Mouse (Mus musculus) E14TG2a.4 (cell line): ENCODE data around the gene Lpp.

Experiments
- H3K27me3 ChIP-seq: 2 replicates; pipeline ENCODE4 v1.6.1; 2014; ENCODE audit warnings: low read length, control low read depth; ENCODE audit not compliant: insufficient read depth
- H3K36me3 ChIP-seq: 2 replicates; pipeline ENCODE4 v1.6.1; 2014; ENCODE audit warnings: low read length, control low read depth; ENCODE audit not compliant: insufficient read depth
- H3K4me1 ChIP-seq: replicated peaks from 2 replicates; pipeline ENCODE4 v1.6.1; 2014; ENCODE audit warnings: low read depth, low read length, control low read depth
- H3K4me3 ChIP-seq: replicated peaks from 2 replicates; pipeline ENCODE4 v1.5.1; 2014; ENCODE audit warnings: mild to moderate bottlenecking, low read length
- H3K9me3 ChIP-seq: 2 replicates; pipeline ENCODE4 v1.6.1; 2014; ENCODE audit warnings: low read length, control low read depth
- CTCF ChIP-seq: conservative IDR thresholded peaks from 2 replicates; pipeline ENCODE4 v1.5.1; 2014; ENCODE audit warnings: low read length
- NANOG ChIP-seq: IDR thresholded peaks from 2 replicates; pipeline ENCODE4 v1.6.1; 2014; ENCODE audit warnings: borderline replicate concordance, low read length, mixed read lengths
- POU5F1 ChIP-seq: IDR thresholded peaks from 2 replicates; pipeline ENCODE4 v1.6.1; 2014; ENCODE audit warnings: low read length, borderline replicate concordance

Lpp gene

GRCm38 (mm10) chr16:24836550-24836949 lies 443.2 kb downstream of the Lpp start:
- no peaks in the 10 kb centered on the region for H3K9me3 ChIP-seq
- H3K4me1 ChIP-seq, result peaks cover 11% of the 10 kb centered on the region
- no peaks in the 10 kb centered on the region for H3K36me3 ChIP-seq
- H3K4me3 ChIP-seq, result no peak overlapping the region
- no peaks in the 10 kb centered on the region for H3K27me3 ChIP-seq
- TF ChIP-seq NANOG, result no peak
- no peak for TF ChIP-seq CTCF
- TF ChIP-seq POU5F1, result no peak

DNA sequence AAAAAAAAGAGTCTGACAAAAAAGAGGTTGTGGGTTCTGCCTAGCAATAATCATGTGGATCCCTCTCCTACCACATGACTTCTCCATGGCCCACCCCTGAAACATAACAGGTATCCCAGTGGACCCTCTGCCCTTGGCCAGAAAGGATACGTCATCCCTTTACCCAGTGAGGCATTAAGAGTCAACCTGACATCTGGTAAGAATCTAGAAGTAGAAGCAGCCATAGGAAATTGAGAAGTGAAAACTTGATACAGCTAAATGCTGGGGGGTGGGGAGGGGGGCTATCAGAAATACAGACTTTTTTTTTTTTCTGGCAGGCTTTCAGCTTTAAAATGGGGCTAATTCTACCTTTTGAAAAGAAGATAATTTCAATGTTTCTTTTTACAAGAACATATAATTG lies 445.7 kb downstream of the Lpp start:
- no peaks in the 10 kb centered on the region for H3K27me3 ChIP-seq
- peaks cover 8% of the 10 kb centered on the region for H3K4me1 ChIP-seq
- H3K4me3 ChIP-seq, result no peak overlapping the region
- H3K9me3 ChIP-seq, result no peaks in the 10 kb centered on the region
- TF ChIP-seq POU5F1, result no peak
- TF ChIP-seq CTCF, result no peak
- no peak for TF ChIP-seq NANOG
- no peaks in the 10 kb centered on the region for H3K36me3 ChIP-seq

- Histone ChIP-seq H3K36me3 (no peaks in the 10 kb centered on the region), H3K4me1 (peaks cover 4% of the 10 kb centered on the region), H3K4me3 (no peak overlapping the region), H3K9me3 (no peaks in the 10 kb centered on the region), H3K27me3 (no peaks in the 10 kb centered on the region)
- TF ChIP-seq POU5F1, result no peak
- TF ChIP-seq NANOG, result no peak
- TF ChIP-seq CTCF, result no peak
These were observed 446.8 kb downstream of the Lpp start for GRCm38 (mm10) chr16:24840073-24840472.

DNA sequence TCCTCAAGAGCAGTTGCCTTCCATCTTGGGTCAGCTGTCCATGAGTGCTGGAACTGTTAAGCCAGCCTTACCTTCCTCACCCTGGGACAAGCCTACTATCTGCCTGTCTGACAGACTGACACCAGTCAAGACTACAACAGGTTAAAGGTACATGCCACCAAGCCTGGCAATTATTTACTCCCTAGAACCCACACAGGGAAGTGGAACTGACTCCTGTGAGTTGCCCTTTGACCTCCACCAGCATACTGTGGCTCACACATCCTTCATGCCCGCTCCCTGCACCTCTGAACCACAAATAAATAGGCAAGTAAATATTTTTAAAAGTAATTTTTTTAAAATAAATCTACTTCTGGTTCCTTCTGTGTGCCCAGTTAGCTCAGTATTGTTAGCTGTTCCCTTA lies 452.8 kb downstream of the Lpp start:
- H3K9me3 ChIP-seq, result no peaks in the 10 kb centered on the region
- TF ChIP-seq POU5F1 (no peak), CTCF (no peak), NANOG (no peak)
- no peaks in the 10 kb centered on the region for H3K27me3 ChIP-seq
- no peak overlapping the region for H3K4me3 ChIP-seq
- H3K36me3 ChIP-seq, result no peaks in the 10 kb centered on the region
- no peaks in the 10 kb centered on the region for H3K4me1 ChIP-seq

DNA sequence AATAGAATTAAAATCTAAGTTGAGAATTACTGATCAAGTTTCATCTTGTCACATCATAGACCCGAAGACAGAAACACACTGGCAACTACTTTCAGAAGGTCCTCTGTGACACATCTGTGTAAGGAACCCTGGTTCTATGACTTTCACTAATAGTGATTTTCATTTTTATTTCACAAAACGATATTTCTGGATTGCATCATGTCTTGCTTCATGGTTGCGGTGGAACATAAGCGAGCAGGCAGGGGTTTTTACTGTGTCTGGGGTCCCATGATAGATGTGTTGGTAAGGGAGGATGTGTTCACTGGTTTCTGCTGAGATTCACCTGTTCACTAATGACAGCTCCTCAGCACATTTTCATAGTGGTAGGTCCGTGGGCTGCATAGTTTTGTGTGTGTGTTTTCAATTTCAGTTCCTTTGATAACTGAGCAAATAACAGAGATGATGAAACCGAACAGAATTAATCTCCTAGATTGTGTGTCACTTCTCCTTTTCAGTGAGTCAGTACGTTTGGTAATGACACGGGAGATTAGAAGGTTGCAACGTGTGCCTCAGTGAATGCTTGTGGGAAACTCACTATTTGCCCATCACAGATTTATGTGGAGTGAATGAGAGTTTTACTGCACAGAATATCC lies 466.3 kb downstream of the Lpp start:
- TF ChIP-seq POU5F1, result no peak
- no peaks in the 10 kb centered on the region for H3K27me3 ChIP-seq

DNA sequence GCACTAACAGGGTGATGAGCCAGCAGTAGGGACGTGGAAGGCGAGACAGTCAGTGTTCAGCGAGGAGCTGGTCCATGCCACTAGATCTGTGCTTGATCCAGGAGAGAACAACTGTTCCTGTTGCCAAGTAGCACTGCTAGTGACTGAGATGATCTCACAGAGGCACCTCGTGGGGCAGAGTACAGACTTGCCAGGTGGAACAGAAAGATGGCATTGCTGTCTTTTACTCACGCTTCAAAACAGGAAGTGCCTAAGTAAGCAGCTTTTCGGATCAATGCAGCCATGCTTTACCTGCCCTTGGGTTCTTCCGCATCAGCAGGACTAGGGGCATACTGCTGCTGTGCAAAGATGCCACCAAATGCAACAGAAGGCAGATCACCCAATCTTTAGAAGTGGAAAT lies 467.1 kb downstream of the Lpp start:
- H3K9me3 ChIP-seq, result no peaks in the 10 kb centered on the region
- no peak overlapping the region for H3K4me3 ChIP-seq
- no peak for TF ChIP-seq CTCF
- no peaks in the 10 kb centered on the region for H3K36me3 ChIP-seq
- no peaks in the 10 kb centered on the region for H3K27me3 ChIP-seq
- H3K4me1 ChIP-seq, result no peaks in the 10 kb centered on the region

More for the DNA sequence above, 466.3 kb downstream of the Lpp start:
- no peaks in the 10 kb centered on the region for H3K4me1 ChIP-seq
- H3K36me3 ChIP-seq, result no peaks in the 10 kb centered on the region
- H3K4me3 ChIP-seq, result no peak overlapping the region
- no peaks in the 10 kb centered on the region for H3K9me3 ChIP-seq

GRCm38 (mm10) chr16:24861374-24861773 lies 468.1 kb downstream of the Lpp start:
- Histone ChIP-seq H3K4me1 (no peaks in the 10 kb centered on the region), H3K36me3 (no peaks in the 10 kb centered on the region), H3K4me3 (no peak overlapping the region), H3K9me3 (no peaks in the 10 kb centered on the region), H3K27me3 (no peaks in the 10 kb centered on the region)
- TF ChIP-seq POU5F1 (no peak), CTCF (no peak), NANOG (no peak)

DNA sequence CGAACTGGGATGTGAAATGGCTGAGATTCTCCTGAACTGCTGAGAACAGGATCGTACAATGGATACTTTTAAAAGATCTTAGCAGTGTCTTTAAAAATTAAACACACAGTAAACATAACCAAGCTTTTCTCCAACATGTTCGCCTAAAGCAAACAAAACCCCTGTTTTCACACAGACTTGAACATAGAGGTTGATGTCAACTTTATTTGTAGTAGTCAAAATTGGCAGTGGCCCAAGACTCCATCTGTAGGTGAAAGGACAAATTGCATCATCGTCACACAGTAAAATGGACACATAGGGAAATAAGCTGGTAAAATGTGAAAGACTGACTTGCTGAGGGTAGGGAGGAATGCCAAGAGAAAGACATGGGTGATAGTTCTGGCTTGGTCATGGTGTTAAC lies 480.9 kb downstream of the Lpp start:
- H3K27me3 ChIP-seq, result no peaks in the 10 kb centered on the region
- H3K36me3 ChIP-seq, result no peaks in the 10 kb centered on the region
- TF ChIP-seq NANOG, result no peak
- TF ChIP-seq CTCF, result peak; percentile 41
- no peak overlapping the region for H3K4me3 ChIP-seq
- H3K9me3 ChIP-seq, result no peaks in the 10 kb centered on the region
- H3K4me1 ChIP-seq, result peaks cover 21% of the 10 kb centered on the region

DNA sequence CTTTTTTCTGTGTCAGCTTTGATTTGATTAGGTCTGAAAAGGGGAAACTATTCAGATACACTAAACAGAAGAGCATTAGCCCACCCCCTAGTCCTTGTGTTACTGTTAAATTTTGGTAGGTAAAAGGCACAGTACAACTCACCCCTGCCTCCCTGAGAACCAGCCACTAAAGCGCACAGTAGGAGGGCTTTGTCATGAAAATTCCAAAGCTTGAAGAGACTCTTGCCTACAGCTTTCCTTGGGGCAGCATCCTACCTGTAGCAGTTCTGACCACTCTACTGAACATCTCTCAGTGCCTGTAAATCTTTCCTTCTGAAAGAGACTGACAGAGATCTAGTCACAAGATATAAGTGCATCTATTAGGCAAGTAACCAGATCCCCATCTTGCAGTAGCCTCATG lies 482.4 kb downstream of the Lpp start:
- Histone ChIP-seq H3K27me3 (no peaks in the 10 kb centered on the region), H3K36me3 (no peaks in the 10 kb centered on the region), H3K4me1 (peaks cover 21% of the 10 kb centered on the region), H3K4me3 (no peak overlapping the region), H3K9me3 (no peaks in the 10 kb centered on the region)
- no peak for TF ChIP-seq CTCF
- TF ChIP-seq POU5F1, result peak; percentile 78; the same call in 1 of the 2 replicates
- TF ChIP-seq NANOG, result peak; percentile 58; the same call in 1 of the 2 replicates
